Mouse (Mus musculus) hindbrain, postnatal 0 days (tissue): ENCODE data around the gene Fam219a. TPM values are rescaled to one million over a fixed set of nuclear protein-coding genes. Genes with fewer than 3 reads are reported as not detected.

Experiments
- ATAC-seq: fragments of 200-750 bp; cut with Nextera tagmentation; 2 replicates; pipeline ENCODE4 v1.8.0; 2017; ENCODE audit warnings: mild to moderate bottlenecking, moderate TSS enrichment, moderate library complexity
- DNase-seq: peaks from one replicate; pipeline ENCODE4 v3.0.0-alpha.2; 2015; ENCODE audit warnings: low spot score
- H3K27ac ChIP-seq: fragments of 300-500 bp; sonication (generic); 2 replicates; pipeline ENCODE4 v1.5.1; 2014; ENCODE audit warnings: mild to moderate bottlenecking
- H3K27me3 ChIP-seq: fragments of 300-500 bp; sonication (generic); 2 replicates; pipeline ENCODE4 v1.6.1; 2014; ENCODE audit warnings: low read length, mixed read lengths; ENCODE audit not compliant: insufficient read depth
- H3K36me3 ChIP-seq: fragments of 300-500 bp; sonication (generic); 2 replicates; pipeline ENCODE4 v1.6.1; 2014; ENCODE audit warnings: low read length, mixed read lengths; ENCODE audit not compliant: insufficient read depth
- H3K4me1 ChIP-seq: fragments of 300-500 bp; sonication (generic); 2 replicates; pipeline ENCODE4 v1.6.1; 2014; ENCODE audit warnings: antibody characterized with exemption, low read length, mixed read lengths; ENCODE audit not compliant: insufficient read depth
- H3K4me2 ChIP-seq: fragments of 300-500 bp; sonication (generic); 2 replicates; pipeline ENCODE4 v1.6.1; 2014; ENCODE audit warnings: low read depth, mild to moderate bottlenecking, low read length, moderate library complexity, mixed read lengths
- H3K4me3 ChIP-seq: fragments of 300-500 bp; sonication (generic); 2 replicates; pipeline ENCODE4 v1.5.1; 2014; ENCODE audit warnings: low read length
- H3K9ac ChIP-seq: fragments of 300-500 bp; sonication (generic); replicated peaks from 2 replicates; pipeline ENCODE4 v1.6.1; 2014; ENCODE audit warnings: mild to moderate bottlenecking, low read length, moderate library complexity, mixed read lengths
- H3K9me3 ChIP-seq: fragments of 300-500 bp; sonication (generic); 2 replicates; pipeline ENCODE4 v1.6.1; 2016; ENCODE audit warnings: low read length, mixed read lengths
- CTCF ChIP-seq: IDR thresholded peaks from 2 replicates; pipeline ENCODE4 v1.5.1; 2016; ENCODE audit warnings: antibody characterized with exemption, control low read depth, low read depth
- WGBS: fragments of 180-500 bp; shearing (Covaris S2); extraction: QIAGEN DNeasy Blood & Tissue Kit; methylation state at CpG from one replicate; pipeline ENCODE4 v1.1.7; 2014; 5-methylcytosine and 5-hydroxymethylcytosine counted together
- polyA plus RNA-seq: library from polyadenylated mRNA; unstranded; fragments of >200 nt; fragmentation: Nextera tagmentation; extraction: Ambion mirVana; gene quantifications from 2 replicates; pipeline ENCODE4 v1.2.1, GENCODE M21; 2015
- total RNA-seq: library from RNA; depleted of rRNA; stranded (reverse); fragments of >200 nt; gene quantifications from 2 replicates; pipeline ENCODE4 v1.2.3, GENCODE M21; 2014

Gene Fam219a
- total and polyA plus RNA-seq, 2 experiments from 2014 or later: 17.7 to 136 TPM

DNA sequence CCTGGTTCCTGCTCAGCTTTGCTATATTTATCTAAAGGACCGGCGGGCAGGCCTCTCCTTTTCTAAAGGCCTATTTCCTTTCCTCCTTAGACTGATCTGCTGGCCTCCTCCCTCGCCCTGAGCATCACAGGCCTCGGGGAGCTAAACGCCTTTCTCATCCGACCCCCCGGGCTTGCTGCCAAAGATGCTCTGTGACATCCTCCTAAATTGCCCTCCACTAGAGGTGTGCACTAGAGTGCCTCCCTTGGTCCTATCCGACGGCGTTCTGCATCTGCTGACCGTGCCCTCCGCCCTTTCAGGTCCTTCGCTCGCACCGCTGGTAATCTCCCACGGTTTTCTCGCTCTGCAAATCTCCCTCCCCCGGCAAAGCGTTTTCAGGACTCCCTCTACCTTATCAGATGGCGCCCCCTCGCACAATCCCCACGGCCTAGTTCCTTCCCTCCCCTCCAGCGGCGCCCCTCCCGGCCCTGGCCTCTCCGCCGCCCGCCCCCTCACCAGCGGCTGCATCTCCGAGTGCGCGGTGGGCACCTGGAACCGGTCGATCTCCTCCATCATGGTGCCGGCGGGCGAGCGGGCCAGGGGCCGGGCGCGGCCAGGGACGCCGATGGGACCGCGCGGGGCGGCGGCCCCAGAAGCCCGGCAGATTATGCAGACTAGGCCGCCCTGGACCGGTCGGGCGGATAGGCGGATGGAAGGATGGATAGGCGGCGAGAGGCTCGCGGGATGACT lies 492 bp downstream of the Fam219a start:
- peak overlapping the region; percentile 87 for H3K27ac ChIP-seq
- TF ChIP-seq CTCF: peak; percentile 32; the same call in 1 of the 2 replicates
- H3K36me3 ChIP-seq: no peaks in the 10 kb centered on the region
- H3K4me3 ChIP-seq: peak overlapping the region; percentile 65
- H3K4me1 ChIP-seq: peaks cover 23% of the 10 kb centered on the region
- H3K27me3 ChIP-seq: no peaks in the 10 kb centered on the region
- H3K9ac ChIP-seq: peak overlapping the region; percentile 78
- peak overlapping the region; percentile 73 for H3K4me2 ChIP-seq
- ATAC-seq (peak; percentile 6), DNase-seq (peak; percentile 67)
- H3K9me3 ChIP-seq: no peaks in the 10 kb centered on the region
- 2% methylated on average over 58 of the region's 58 CpGs for WGBS

DNA sequence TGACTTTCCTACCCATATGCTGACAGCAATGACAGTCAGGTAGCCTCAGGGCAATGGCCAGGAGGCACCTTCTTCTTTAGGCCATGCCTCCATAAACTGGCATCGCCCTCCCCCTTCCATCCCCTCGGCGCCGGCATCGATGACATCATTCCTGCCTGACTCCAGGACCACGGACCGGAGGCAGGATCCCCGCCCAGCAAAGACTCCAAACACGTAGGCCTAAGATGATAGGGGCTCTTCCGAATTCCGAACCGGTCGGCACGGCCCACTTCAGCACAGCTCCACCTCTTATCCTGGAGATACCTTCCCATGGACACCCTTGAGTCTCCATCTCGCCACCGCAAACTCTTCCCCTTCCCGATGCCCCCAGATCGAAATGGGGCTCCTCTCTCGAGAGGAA lies 1.1 kb downstream of the Fam219a start:
- DNase-seq (peak; percentile 66), ATAC-seq (peak; percentile 15)
- H3K27me3 ChIP-seq: no peaks in the 10 kb centered on the region
- H3K4me2 ChIP-seq: peak overlapping the region; percentile 73
- peaks cover 23% of the 10 kb centered on the region for H3K4me1 ChIP-seq
- WGBS: under 1% methylated on average over 19 of the region's 19 CpGs
- H3K9ac ChIP-seq: peak overlapping the region; percentile 78
- H3K4me3 ChIP-seq: peak overlapping the region; percentile 65
- peak overlapping the region; percentile 87 for H3K27ac ChIP-seq
- H3K9me3 ChIP-seq: no peaks in the 10 kb centered on the region
- no peak for TF ChIP-seq CTCF
- H3K36me3 ChIP-seq: no peaks in the 10 kb centered on the region

GRCm38 (mm10) chr4:41566123-41566522 lies 3.2 kb downstream of the Fam219a start:
- Histone ChIP-seq H3K9ac (no peak overlapping the region), H3K27me3 (no peaks in the 10 kb centered on the region), H3K9me3 (no peaks in the 10 kb centered on the region), H3K4me3 (no peak overlapping the region), H3K4me2 (peak overlapping the region; percentile 25), H3K36me3 (no peaks in the 10 kb centered on the region), H3K4me1 (peaks cover 23% of the 10 kb centered on the region), H3K27ac (no peak overlapping the region)
- TF ChIP-seq CTCF: no peak
- ATAC-seq: no peak
- no peak for DNase-seq
- WGBS: 14% methylated on average over 3 of the region's 3 CpGs

DNA sequence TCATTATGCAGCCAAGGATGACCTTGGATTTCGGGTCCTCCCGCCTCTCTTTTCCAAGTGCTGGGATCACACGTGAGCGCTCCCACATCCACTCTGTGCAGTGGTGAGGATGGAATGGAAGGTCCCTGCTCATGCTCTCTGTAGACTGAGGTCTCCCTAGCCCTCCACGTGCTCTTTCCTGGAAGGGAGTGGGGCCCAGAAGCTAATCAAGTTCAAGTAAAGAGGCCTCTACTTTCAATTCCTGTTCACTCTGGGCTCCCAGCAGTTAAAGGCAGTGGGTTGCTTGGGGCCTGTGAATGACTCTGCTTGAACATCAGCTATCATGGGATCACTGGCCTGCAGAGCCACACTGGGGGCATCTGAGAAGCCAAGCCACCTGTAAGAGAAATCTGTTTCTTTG lies 6.0 kb downstream of the Fam219a start:
- peaks cover 23% of the 10 kb centered on the region for H3K4me1 ChIP-seq
- no peak for ATAC-seq
- H3K27me3 ChIP-seq: no peaks in the 10 kb centered on the region
- no peaks in the 10 kb centered on the region for H3K36me3 ChIP-seq
- no peak overlapping the region for H3K27ac ChIP-seq
- 87% methylated on average over 5 of the region's 5 CpGs for WGBS
- no peak overlapping the region for H3K4me2 ChIP-seq
- H3K9me3 ChIP-seq: no peaks in the 10 kb centered on the region
- H3K4me3 ChIP-seq: no peak overlapping the region
- no peak for TF ChIP-seq CTCF
- DNase-seq: no peak
- H3K9ac ChIP-seq: no peak overlapping the region

GRCm38 (mm10) chr4:41557092-41557491 lies 12.2 kb downstream of the Fam219a start:
- no peak for ATAC-seq
- Histone ChIP-seq H3K4me2 (no peak overlapping the region), H3K27me3 (no peaks in the 10 kb centered on the region), H3K9ac (no peak overlapping the region), H3K9me3 (no peaks in the 10 kb centered on the region), H3K4me3 (no peak overlapping the region), H3K4me1 (no peaks in the 10 kb centered on the region), H3K27ac (no peak overlapping the region), H3K36me3 (no peaks in the 10 kb centered on the region)
- DNase-seq: no peak
- TF ChIP-seq CTCF: no peak
- WGBS: 59% methylated on average over 3 of the region's 3 CpGs

DNA sequence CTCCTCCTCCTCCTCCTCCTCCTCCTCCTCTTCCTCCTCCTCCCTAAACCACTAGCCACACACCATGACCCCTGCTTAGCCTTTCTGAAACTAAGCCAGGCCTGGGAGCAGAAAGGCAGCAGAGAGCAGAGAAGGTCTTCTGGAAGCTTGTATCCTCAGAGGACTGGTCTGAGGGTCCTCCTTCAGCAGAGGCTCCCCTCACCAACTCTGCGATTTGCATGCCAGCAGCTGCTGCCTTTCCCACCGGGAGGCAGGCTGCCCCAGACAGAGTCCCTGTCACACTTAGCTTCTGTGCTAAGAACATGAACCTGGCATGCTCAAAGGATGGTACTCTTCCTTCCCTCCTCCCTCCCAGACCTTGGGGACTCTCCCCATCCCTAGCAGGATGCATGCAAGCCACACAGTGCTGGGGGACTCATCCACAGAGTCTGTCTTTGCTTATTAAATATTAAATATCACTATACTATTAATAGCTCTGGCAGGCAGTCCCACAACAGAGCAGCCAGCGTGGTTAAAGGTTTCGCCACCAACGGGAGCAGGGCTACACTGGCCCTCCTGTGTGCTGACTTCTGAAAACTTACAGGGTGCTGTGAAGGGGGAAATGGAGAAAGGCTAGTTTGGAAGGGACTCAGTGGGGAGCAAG lies 12.9 kb downstream of the Fam219a start:
- TF ChIP-seq CTCF: no peak
- Histone ChIP-seq H3K4me1 (no peaks in the 10 kb centered on the region), H3K9ac (no peak overlapping the region), H3K4me3 (no peak overlapping the region), H3K9me3 (no peaks in the 10 kb centered on the region), H3K36me3 (no peaks in the 10 kb centered on the region), H3K27ac (no peak overlapping the region), H3K4me2 (no peak overlapping the region), H3K27me3 (no peaks in the 10 kb centered on the region)
- ATAC-seq: no peak
- 34% methylated on average over 5 of the region's 5 CpGs for WGBS
- no peak for DNase-seq
